Mouse (Mus musculus): ENCODE data around the gene Ddx39.

The Ddx39 gene

GRCm38 (mm10) chr8:83771791-83772190, 56.8 kb downstream of the Ddx39 start:
- no peak for DNase-seq

GRCm38 (mm10) chr8:83772701-83773451, 57.9 kb downstream of the Ddx39 start:
- peak; percentile 56 for DNase-seq

- no peak for DNase-seq
These were observed 58.5 kb downstream of the Ddx39 start for GRCm38 (mm10) chr8:83773452-83773846.

- DNase-seq: no peak
These were observed 59.2 kb downstream of the Ddx39 start for GRCm38 (mm10) chr8:83774221-83774620.
